Mouse (Mus musculus): ENCODE measurements around the gene Rgs14.
A peak's percentile ranks its signal among the peaks of the same experiment; 100 is the strongest.

GRCm38 (mm10) chr13:55392933-55393332 lies 23.4 kb downstream of the Rgs14 start:
- TF ChIP-seq CTCF (IDR thresholded peaks at IDR 0.05; ENCODE audit: extremely low read depth, insufficient read length, insufficient replicate concordance, low read depth, low read length) (peak; percentile 65; the same call in 1 of the 2 replicates), POLR2A (IDR thresholded peaks at IDR 0.05; ENCODE audit: low read depth, low read length) (no peak)
